Mouse (Mus musculus): ENCODE measurements around the gene Gja10. TPM values are rescaled to one million over a fixed set of nuclear protein-coding genes. Genes with fewer than 3 reads are reported as not detected.

Gene Gja10
- polyA plus RNA-seq, 1 experiment = not detected

DNA sequence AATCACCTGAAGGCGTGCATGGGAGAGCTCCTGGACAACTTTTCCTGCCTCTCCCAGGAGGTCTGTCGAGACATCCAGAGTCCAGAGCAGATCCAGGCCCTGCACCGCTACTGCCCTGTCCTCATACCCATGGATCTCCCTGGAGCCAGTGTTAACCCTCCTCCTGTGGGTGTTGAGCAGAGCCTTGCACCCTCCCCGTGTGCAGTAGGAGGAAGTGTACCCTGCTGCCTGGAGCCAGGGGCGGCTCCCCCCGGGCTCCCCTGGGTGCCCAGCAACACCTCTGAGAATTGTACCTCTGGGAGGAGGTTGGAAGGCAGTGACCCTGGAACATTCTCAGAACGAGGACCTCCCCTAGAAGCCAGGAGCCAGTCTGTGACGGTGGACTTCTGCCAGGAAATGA lies 22.7 kb downstream of the Gja10 start:
- H3K27ac ChIP-seq (ENCODE audit: insufficient read depth, low read depth, low read length) = no peak overlapping the region
- 90% methylated on average over 8 of the region's 8 CpGs for WGBS
- peaks cover 3% of the 10 kb centered on the region; the same call in 1 of the 2 replicates for H3K4me1 ChIP-seq (ENCODE audit: control insufficient read depth, insufficient read depth, low read length)
- no peak overlapping the region for H3K4me3 ChIP-seq (ENCODE audit: insufficient read depth, low read depth, low read length)
- TF ChIP-seq CTCF (IDR thresholded peaks at IDR 0.05; ENCODE audit: insufficient read depth, low read depth, low read length) (no peak), POLR2A (IDR thresholded peaks at IDR 0.05; ENCODE audit: insufficient read depth, low read depth, low read length) (no peak)

DNA sequence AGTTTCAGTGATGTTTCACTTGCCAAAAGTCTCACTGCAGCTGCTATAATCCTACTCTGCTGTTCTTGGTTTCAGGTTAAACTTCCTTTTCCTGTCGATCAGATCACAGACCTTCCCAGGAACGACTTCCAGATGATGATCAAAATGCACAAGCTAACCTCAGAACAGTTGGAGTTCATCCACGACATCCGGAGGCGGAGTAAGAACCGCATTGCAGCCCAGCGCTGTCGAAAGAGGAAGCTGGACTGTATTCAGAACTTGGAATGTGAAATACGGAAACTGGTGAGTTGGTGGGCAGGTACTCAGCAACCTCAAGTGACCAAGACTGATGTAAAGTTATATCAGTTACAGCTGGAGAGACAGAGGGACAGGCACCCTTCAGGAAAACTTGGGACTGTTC lies 27.4 kb downstream of the Gja10 start:
- Histone ChIP-seq H3K27ac (ENCODE audit: insufficient read depth, low read depth, low read length) (no peak overlapping the region), H3K4me3 (ENCODE audit: insufficient read depth, low read depth, low read length) (no peak overlapping the region), H3K4me1 (ENCODE audit: control insufficient read depth, insufficient read depth, low read length) (peaks cover 5% of the 10 kb centered on the region)
- 77% methylated on average over 9 of the region's 9 CpGs for WGBS
- TF ChIP-seq POLR2A (IDR thresholded peaks at IDR 0.05; ENCODE audit: insufficient read depth, low read depth, low read length) = no peak
- no peak for TF ChIP-seq CTCF (IDR thresholded peaks at IDR 0.05; ENCODE audit: insufficient read depth, low read depth, low read length)

DNA sequence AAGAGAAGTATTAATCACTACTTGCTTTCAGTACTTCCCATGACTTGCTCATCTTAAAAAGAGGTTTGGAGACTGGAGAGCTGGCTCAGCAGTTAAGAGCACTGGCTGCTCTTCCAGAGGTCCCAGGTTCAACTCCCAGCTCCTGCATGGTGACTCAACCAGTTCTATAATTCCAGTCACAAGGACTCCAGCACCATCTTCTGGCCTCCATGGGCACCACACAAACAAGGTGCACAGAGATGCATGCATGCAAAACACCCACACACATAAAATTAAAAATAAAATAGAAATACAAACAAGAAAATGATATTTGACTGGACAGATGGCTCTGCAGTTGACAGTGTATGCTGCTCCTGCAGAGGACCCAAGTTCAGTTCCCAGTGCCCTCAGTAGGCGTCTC lies 28.0 kb downstream of the Gja10 start:
- Histone ChIP-seq H3K4me3 (ENCODE audit: insufficient read depth, low read depth, low read length) (no peak overlapping the region), H3K4me1 (ENCODE audit: control insufficient read depth, insufficient read depth, low read length) (peaks cover 7% of the 10 kb centered on the region), H3K27ac (ENCODE audit: insufficient read depth, low read depth, low read length) (no peak overlapping the region)
- WGBS = 90% methylated on average over 1 of the region's 1 CpGs
- TF ChIP-seq CTCF (IDR thresholded peaks at IDR 0.05; ENCODE audit: insufficient read depth, low read depth, low read length) = no peak

DNA sequence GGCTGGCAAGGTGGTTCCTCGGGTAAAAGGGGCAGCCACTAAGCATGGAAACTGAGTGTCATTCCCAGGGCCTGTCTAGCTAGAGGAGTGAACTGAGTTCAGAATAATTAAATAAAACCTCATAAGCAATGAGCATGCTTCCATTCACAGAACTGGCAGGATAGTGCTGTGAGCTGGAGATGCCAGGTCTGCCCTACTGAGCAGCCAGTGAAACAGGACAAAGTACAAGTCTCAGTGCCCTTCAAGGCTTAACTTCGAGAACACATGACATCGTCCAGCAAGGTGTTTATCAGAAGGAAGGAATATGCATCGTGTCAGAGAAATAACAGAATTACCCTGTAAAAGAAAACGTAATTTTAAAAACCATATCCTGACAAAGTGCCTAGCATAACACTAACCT lies 29.0 kb downstream of the Gja10 start:
- no peak overlapping the region for H3K27ac ChIP-seq (ENCODE audit: insufficient read depth, low read depth, low read length)
- H3K4me1 ChIP-seq (ENCODE audit: control insufficient read depth, insufficient read depth, low read length) = peaks cover 7% of the 10 kb centered on the region
- no peak overlapping the region for H3K4me3 ChIP-seq (ENCODE audit: insufficient read depth, low read depth, low read length)
- TF ChIP-seq CTCF (IDR thresholded peaks at IDR 0.05; ENCODE audit: insufficient read depth, low read depth, low read length) (no peak), POLR2A (IDR thresholded peaks at IDR 0.05; ENCODE audit: insufficient read depth, low read depth, low read length) (no peak)
- WGBS = 75% methylated on average over 5 of the region's 5 CpGs

DNA sequence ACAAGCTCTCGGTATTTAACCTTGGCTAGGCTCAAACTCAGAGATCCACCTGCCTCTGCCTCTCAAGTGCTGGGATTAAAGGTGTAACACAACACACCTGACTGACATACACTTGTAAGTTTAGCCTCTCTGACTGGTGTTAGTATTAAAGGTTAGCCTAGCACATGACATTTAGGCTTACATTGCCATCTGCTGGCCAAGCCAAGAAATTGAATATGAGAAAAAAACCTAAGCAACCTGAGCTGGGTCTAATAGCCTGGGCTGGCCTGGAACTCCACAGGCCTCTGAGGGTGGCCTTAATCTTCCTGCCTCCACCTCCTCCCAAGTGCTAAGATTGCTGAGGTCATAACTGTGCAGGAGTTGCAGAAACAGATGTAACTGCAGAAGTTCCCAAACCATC lies 30.4 kb downstream of the Gja10 start:
- H3K4me1 ChIP-seq (ENCODE audit: control insufficient read depth, insufficient read depth, low read length) = peaks cover 7% of the 10 kb centered on the region
- no peak overlapping the region for H3K4me3 ChIP-seq (ENCODE audit: insufficient read depth, low read depth, low read length)
- 75% methylated on average over 1 of the region's 1 CpGs for WGBS
- TF ChIP-seq CTCF (IDR thresholded peaks at IDR 0.05; ENCODE audit: insufficient read depth, low read depth, low read length) (no peak), POLR2A (IDR thresholded peaks at IDR 0.05; ENCODE audit: insufficient read depth, low read depth, low read length) (no peak)
- H3K27ac ChIP-seq (ENCODE audit: insufficient read depth, low read depth, low read length) = no peak overlapping the region

DNA sequence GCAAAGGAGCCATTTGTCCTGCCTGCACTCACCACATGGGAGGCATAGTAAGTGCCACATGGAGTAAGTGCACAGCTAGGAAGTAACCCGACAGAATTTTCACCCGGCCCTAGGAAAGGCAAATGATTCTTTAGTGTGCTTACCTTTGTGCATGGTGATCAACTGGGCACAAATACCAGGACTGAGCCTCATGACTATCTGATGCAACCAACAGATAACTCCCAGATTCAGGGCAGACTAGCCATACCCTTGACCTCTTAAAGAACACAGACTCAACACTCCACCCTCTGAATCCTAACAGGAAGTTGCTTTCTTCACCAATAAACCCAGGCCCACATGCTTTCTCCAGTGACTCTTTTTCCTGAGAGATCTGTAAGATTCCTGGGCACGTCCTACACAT lies 31.1 kb downstream of the Gja10 start:
- no peak overlapping the region for H3K27ac ChIP-seq (ENCODE audit: insufficient read depth, low read depth, low read length)
- TF ChIP-seq POLR2A (IDR thresholded peaks at IDR 0.05; ENCODE audit: insufficient read depth, low read depth, low read length) (no peak), CTCF (IDR thresholded peaks at IDR 0.05; ENCODE audit: insufficient read depth, low read depth, low read length) (no peak)
- WGBS = 73% methylated on average over 3 of the region's 3 CpGs

DNA sequence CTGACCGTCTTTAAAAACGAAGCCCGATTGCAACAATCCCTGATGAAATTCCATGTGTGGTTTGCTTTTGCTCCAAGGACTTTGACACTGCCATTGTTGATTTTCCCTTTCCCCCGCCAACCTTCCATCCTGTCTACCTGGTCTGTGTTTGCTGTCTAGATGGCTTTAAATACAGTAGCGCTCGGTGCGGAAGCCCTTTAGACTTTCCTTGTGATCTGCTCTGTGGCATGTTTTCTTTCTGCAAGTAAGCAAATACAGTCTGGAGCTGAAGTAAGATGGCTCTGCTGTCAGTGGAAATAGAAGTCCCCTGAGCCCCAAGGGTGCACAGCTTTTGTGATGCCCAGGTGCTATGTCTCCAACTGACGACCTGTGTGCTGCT lies 31.6 kb downstream of the Gja10 start:
- no peak overlapping the region for H3K4me3 ChIP-seq (ENCODE audit: insufficient read depth, low read depth, low read length)
- H3K27ac ChIP-seq (ENCODE audit: insufficient read depth, low read depth, low read length) = no peak overlapping the region
- TF ChIP-seq POLR2A (IDR thresholded peaks at IDR 0.05; ENCODE audit: insufficient read depth, low read depth, low read length) (no peak), CTCF (IDR thresholded peaks at IDR 0.05; ENCODE audit: insufficient read depth, low read depth, low read length) (no peak)
- H3K4me1 ChIP-seq (ENCODE audit: control insufficient read depth, insufficient read depth, low read length) = peaks cover 7% of the 10 kb centered on the region
- WGBS = 81% methylated on average over 8 of the region's 8 CpGs

More for the DNA sequence above, 31.1 kb downstream of the Gja10 start:
- no peak overlapping the region for H3K4me3 ChIP-seq (ENCODE audit: insufficient read depth, low read depth, low read length)
- H3K4me1 ChIP-seq (ENCODE audit: control insufficient read depth, insufficient read depth, low read length) = peaks cover 7% of the 10 kb centered on the region

DNA sequence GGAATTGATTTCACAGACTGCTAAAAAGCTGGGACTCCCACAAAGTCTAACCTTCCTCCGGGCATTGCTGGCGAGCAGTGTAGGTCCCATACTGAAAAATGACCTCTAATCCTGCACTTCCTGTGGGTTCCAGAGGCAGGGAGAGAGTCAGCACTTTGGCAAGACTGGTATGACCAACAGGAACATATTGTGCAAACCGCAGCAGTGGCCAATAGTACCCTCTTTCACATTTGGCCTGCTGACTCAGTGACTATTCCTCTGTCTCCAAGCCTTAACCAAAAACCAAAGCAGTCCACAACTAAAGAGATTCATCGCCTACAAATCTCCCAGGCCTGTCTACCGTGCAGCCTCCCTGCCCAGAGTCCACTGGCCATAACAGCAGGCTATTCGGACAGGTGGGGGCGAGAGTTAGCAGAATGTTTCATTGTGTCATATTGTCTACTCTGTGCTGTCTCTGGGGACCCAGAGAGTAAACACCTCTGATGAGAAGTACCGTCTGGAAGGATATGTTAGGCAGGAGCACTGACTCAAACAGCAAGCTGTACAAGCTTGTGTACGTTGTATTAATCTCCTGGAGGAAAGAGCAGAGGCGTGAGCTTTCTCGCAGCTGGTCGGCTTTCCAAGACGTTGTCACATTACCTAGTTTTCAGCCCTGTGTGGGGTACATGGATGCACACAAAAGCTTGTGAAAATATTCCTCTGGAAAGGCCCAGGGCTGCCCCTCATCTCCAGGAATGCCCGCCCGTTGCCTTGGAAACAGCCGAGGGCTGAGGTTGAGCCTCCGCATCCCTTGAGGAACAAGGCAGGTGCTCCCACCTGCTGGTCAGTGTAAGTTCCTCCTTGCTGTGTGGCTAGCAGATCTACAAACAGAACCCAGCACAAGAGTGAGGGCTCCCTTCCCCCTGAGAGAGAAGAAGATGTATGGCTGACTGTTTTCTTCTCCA lies 32.3 kb downstream of the Gja10 start:
- H3K27ac ChIP-seq (ENCODE audit: insufficient read depth, low read depth, low read length) = no peak overlapping the region
- TF ChIP-seq CTCF (IDR thresholded peaks at IDR 0.05; ENCODE audit: insufficient read depth, low read depth, low read length) (no peak), POLR2A (IDR thresholded peaks at IDR 0.05; ENCODE audit: insufficient read depth, low read depth, low read length) (no peak)

DNA sequence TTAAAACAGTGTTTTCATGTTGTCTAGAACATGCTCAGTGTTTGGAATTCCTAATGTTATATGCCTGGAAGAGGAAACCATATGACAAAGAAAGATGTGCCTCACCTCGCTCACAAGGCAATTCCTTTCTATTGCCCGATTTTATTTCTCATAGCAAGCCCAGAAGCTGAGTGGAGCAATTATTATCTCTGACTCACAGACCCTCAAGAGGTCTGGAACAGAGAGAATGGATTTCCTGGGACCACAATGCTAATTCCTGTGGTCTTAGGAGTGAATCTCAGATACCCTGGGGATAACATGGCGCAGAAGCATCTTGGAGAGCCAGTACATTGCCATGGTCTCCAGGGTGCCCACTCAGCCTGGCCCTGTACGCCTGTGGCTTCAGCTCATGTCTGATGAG lies 33.5 kb downstream of the Gja10 start:
- no peak overlapping the region; the same call in 1 of the 2 replicates for H3K27ac ChIP-seq (ENCODE audit: insufficient read depth, low read depth, low read length)
- H3K4me3 ChIP-seq (ENCODE audit: insufficient read depth, low read depth, low read length) = no peak overlapping the region
- peaks cover 7% of the 10 kb centered on the region for H3K4me1 ChIP-seq (ENCODE audit: control insufficient read depth, insufficient read depth, low read length)
- WGBS = 70% methylated on average over 4 of the region's 4 CpGs
- TF ChIP-seq CTCF (IDR thresholded peaks at IDR 0.05; ENCODE audit: insufficient read depth, low read depth, low read length) (no peak), POLR2A (IDR thresholded peaks at IDR 0.05; ENCODE audit: insufficient read depth, low read depth, low read length) (no peak)

More for the DNA sequence above, 32.3 kb downstream of the Gja10 start:
- H3K4me1 ChIP-seq (ENCODE audit: control insufficient read depth, insufficient read depth, low read length) = peaks cover 7% of the 10 kb centered on the region
- H3K4me3 ChIP-seq (ENCODE audit: insufficient read depth, low read depth, low read length) = no peak overlapping the region
- WGBS = 56% methylated on average over 17 of the region's 17 CpGs

Data from olfactory bulb, adult 2 months (tissue).